Mouse (Mus musculus) CD4-positive helper T cell, adult 2 months (primary cell): ENCODE results near the gene Trim33.
A peak's percentile ranks its signal among the peaks of the same experiment; 100 is the strongest.

Source experiments
- DNase-seq: peaks from one replicate; pipeline ENCODE4 v3.0.0-alpha.2; 2012; ENCODE audit warnings: low read depth, missing footprints, low spot score

The Trim33 gene

DNA sequence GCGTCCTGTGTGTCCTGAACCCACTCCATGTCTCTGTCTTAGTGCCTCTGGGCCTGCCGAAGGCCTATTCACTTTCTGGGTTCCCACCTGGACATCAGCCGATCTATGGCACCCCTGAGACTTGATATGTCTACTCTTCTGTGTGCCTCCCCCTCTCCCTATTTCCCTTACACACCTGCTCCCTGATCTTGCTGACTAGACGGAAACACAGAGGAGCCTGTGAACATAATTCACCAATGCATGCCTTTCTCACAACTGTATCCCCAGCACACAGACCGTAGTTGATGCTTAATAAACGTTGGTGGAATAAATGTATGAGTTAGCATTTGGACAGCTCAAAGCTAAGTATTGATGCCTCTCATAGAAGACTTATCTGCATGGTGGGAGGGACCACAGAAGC, 121.7 kb downstream of the Trim33 start:
- no peak for DNase-seq

DNA sequence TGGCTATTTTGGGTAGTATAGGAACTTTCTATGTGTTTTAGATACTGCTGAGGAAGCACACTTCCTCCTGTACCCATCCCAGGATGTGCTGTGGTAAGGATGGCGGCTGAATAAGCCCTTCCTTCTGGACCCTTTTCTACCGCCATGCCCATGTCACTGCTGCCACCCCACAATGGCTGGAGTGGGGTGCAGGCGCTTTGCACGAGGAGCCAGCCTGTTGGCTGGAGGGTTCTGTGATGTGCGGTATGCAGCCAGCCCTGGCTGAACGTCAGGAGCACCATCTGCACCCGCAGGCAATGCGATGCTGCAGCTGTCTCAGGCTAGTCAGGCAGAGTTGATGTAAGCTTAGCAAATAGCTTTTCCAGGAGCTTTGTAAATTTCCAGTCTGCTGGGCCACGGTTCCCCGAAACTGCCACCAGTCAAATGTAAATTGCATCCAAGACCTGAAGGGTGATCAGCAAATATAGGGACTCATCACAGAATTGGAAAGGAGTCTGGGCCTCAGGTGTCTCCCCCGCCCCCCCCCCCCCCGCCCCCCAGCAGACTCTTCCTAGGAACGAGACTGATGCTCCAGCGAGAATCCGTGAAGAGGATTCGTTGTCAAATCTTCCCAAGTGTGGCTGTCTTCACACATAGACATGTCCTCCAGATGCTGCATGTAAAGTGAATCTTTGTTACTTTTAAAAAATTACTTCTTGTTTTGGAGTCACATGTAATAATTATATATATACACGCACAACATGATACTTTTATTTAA, 122.4 kb downstream of the Trim33 start:
- no peak for DNase-seq

DNA sequence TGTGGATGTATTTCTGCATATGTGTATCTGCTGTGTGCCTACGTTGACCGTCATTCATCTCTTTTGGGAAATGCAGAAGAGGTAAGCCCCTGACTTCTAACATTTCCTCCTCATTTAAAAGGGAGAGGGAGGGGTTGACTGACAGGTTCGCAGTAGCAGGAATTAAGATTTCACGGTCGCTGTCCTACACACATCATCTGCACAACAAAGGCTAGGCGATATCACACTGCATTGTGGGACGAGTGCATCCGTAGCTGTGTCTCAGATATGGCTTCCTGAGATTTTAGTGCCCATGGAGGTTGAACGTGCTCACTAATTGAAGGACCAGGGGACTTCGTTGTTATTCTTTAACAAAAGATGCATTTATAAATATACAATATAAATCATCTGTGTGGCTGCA, 123.1 kb downstream of the Trim33 start:
- no peak for DNase-seq

DNA sequence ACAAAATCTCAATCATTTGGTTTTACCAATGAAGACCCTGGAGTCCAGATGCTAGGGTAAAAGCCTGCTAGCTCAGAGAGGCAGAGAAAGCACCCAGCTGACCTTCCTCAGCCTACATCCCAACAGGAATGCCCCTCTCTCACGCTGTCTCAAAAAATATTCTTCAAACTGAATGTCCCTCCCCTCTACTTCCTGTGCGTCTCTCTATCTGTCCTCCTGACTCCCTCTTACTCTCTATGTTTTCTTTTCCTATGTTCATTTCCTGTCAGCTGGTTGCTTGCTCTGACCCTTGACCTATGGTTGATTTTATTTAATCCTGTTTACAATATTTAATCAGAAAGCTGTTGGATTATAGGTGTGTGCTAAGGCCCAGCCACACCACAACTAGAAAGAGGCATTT, 126.0 kb downstream of the Trim33 start:
- DNase-seq = peak; percentile 36

DNA sequence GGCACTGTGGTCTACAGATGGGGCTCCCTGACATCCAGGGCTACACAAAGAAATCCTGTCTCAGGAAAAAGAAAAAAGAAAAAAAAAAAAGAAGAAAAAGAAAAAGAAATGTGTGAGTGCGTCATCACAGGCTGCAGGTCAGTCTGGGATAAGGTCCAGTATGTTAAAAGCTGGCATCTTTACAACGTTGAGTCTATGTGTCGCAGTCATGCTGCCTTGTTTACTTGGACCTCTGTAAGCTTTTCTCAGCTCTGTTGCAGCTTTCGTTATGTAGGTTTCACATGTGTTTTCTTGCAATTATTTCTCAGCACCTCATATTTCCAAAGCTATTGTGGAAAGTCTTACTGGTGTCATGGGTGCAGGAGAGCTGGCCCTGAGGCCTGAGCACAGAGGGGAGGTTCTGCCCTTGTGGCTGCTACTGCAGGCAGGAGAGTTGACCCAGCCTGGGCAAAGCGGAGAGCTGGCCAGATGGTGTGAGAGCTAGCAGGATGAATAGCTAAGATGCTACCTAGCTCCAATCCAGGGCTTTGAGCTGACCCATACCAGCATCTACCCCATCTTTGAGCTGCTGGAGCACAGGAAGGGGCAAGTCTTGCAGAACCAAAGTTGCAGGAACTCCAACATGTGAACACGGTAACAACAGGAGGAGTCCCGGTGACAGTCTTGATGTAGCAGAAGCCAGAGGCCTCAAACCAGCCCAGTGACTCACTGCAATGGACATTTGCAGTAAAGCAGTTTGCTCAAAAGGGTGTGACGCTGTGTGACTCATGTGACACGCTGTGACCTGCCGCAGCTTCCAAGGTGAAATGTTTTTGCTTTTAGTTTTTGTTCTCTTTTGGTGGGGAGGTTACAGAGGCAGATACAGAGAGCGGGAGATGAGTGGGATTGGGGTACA, 127.0 kb downstream of the Trim33 start:
- DNase-seq = no peak
